Mouse (Mus musculus) midbrain, postnatal 0 days (tissue): ENCODE results near the gene Recql5. TPM values are rescaled to one million over a fixed set of nuclear protein-coding genes. Genes with fewer than 3 reads are reported as not detected.

Experiments used
- ATAC-seq: fragments of 200-750 bp; cut with Nextera tagmentation; 2 replicates; pipeline ENCODE4 v1.8.0; 2017; ENCODE audit warnings: moderate number of reproducible peaks, mild to moderate bottlenecking, moderate TSS enrichment, moderate library complexity; ENCODE audit not compliant: low FRiP score
- DNase-seq: peaks from one replicate; pipeline ENCODE4 v3.0.0-alpha.2; 2015; ENCODE audit warnings: low spot score
- H3K27ac ChIP-seq: fragments of 300-500 bp; sonication (generic); 2 replicates; pipeline ENCODE4 v1.5.1; 2014; ENCODE audit warnings: low read depth, mild to moderate bottlenecking, low read length, mixed read lengths
- H3K27me3 ChIP-seq: fragments of 300-500 bp; sonication (generic); 2 replicates; pipeline ENCODE4 v1.6.1; 2014; ENCODE audit warnings: low read length, control low read depth, mixed read lengths; ENCODE audit not compliant: insufficient read depth
- H3K36me3 ChIP-seq: fragments of 300-500 bp; sonication (generic); 2 replicates; pipeline ENCODE4 v1.6.1; 2014; ENCODE audit warnings: low read length, control low read depth, mixed read lengths; ENCODE audit not compliant: insufficient read depth
- H3K4me1 ChIP-seq: fragments of 300-500 bp; sonication (generic); 2 replicates; pipeline ENCODE4 v1.6.1; 2014; ENCODE audit warnings: mild to moderate bottlenecking, control low read depth, antibody characterized with exemption, low read length, mixed read lengths; ENCODE audit not compliant: insufficient read depth
- H3K4me2 ChIP-seq: fragments of 300-500 bp; sonication (generic); 2 replicates; pipeline ENCODE4 v1.6.1; 2014; ENCODE audit warnings: low read depth, mild to moderate bottlenecking, low read length, mixed read lengths; ENCODE audit not compliant: poor library complexity, severe bottlenecking
- H3K4me3 ChIP-seq: fragments of 300-500 bp; sonication (generic); 2 replicates; pipeline ENCODE4 v1.5.1; 2014; ENCODE audit warnings: low read depth, mild to moderate bottlenecking, low read length, moderate library complexity
- H3K9ac ChIP-seq: fragments of 300-500 bp; sonication (generic); replicated peaks from 2 replicates; pipeline ENCODE4 v1.6.1; 2014; ENCODE audit warnings: mild to moderate bottlenecking, low read length, moderate library complexity, mixed read lengths; ENCODE audit not compliant: poor library complexity, severe bottlenecking
- H3K9me3 ChIP-seq: fragments of 300-500 bp; sonication (generic); 2 replicates; pipeline ENCODE4 v1.6.1; 2016; ENCODE audit warnings: low read length, control low read depth
- CTCF ChIP-seq: IDR thresholded peaks from 2 replicates; pipeline ENCODE4 v1.5.1; 2016; ENCODE audit warnings: antibody characterized with exemption, mild to moderate bottlenecking
- WGBS: fragments of 180-500 bp; shearing (Covaris S2); extraction: QIAGEN DNeasy Blood & Tissue Kit; methylation state at CpG from one replicate; pipeline ENCODE4 v1.1.7; 2014; 5-methylcytosine and 5-hydroxymethylcytosine counted together
- polyA plus RNA-seq: library from polyadenylated mRNA; unstranded; fragments of >200 nt; fragmentation: Nextera tagmentation; extraction: Ambion mirVana; gene quantifications from 2 replicates; pipeline ENCODE4 v1.2.1, GENCODE M21; 2015
- total RNA-seq: library from RNA; depleted of rRNA; stranded (reverse); fragments of >200 nt; gene quantifications from 2 replicates; pipeline ENCODE4 v1.2.3, GENCODE M21; 2014

Recql5 gene
- total and polyA plus RNA-seq, 2 experiments from 2014 or later: 8.0 to 20.4 TPM

- Histone ChIP-seq H3K4me3 (no peak overlapping the region), H3K27ac (no peak overlapping the region), H3K4me1 (no peaks in the 10 kb centered on the region), H3K9ac (no peak overlapping the region), H3K36me3 (no peaks in the 10 kb centered on the region), H3K27me3 (no peaks in the 10 kb centered on the region), H3K9me3 (no peaks in the 10 kb centered on the region), H3K4me2 (no peak overlapping the region)
- no peak for TF ChIP-seq CTCF
- DNase-seq (no peak), ATAC-seq (no peak)
- WGBS: 78% methylated on average over 11 of the region's 11 CpGs
Measured at GRCm38 (mm10) chr11:115885281-115885680, 48.0 kb downstream of the Recql5 start.

GRCm38 (mm10) chr11:115884361-115884760 lies 48.9 kb downstream of the Recql5 start:
- H3K4me2 ChIP-seq: no peak overlapping the region
- no peak overlapping the region for H3K4me3 ChIP-seq
- ATAC-seq: no peak
- H3K4me1 ChIP-seq: no peaks in the 10 kb centered on the region
- 93% methylated on average over 3 of the region's 3 CpGs for WGBS
- no peak for TF ChIP-seq CTCF
- H3K9me3 ChIP-seq: no peaks in the 10 kb centered on the region
- no peak for DNase-seq
- H3K27me3 ChIP-seq: no peaks in the 10 kb centered on the region
- no peak overlapping the region for H3K9ac ChIP-seq
- H3K27ac ChIP-seq: no peak overlapping the region
- H3K36me3 ChIP-seq: no peaks in the 10 kb centered on the region

GRCm38 (mm10) chr11:115883251-115883650 lies 50.0 kb downstream of the Recql5 start:
- TF ChIP-seq CTCF: no peak
- Histone ChIP-seq H3K27me3 (no peaks in the 10 kb centered on the region), H3K9ac (no peak overlapping the region), H3K9me3 (no peaks in the 10 kb centered on the region), H3K36me3 (no peaks in the 10 kb centered on the region), H3K27ac (no peak overlapping the region), H3K4me2 (no peak overlapping the region), H3K4me1 (no peaks in the 10 kb centered on the region), H3K4me3 (no peak overlapping the region)
- ATAC-seq: no peak
- DNase-seq: no peak
- 38% methylated on average over 15 of the region's 17 CpGs for WGBS

GRCm38 (mm10) chr11:115881002-115881401 lies 52.3 kb downstream of the Recql5 start:
- H3K27me3 ChIP-seq: no peaks in the 10 kb centered on the region
- H3K9ac ChIP-seq: no peak overlapping the region
- no peak overlapping the region for H3K27ac ChIP-seq
- no peak for ATAC-seq
- peak; percentile 56 for TF ChIP-seq CTCF
- H3K4me3 ChIP-seq: no peak overlapping the region
- no peak for DNase-seq
- no peak overlapping the region for H3K4me2 ChIP-seq
- H3K4me1 ChIP-seq: no peaks in the 10 kb centered on the region
- H3K9me3 ChIP-seq: no peaks in the 10 kb centered on the region
- no peaks in the 10 kb centered on the region for H3K36me3 ChIP-seq
- 20% methylated on average over 5 of the region's 5 CpGs for WGBS

GRCm38 (mm10) chr11:115878071-115878470 lies 55.2 kb downstream of the Recql5 start:
- Histone ChIP-seq H3K4me2 (no peak overlapping the region), H3K9ac (no peak overlapping the region), H3K27me3 (no peaks in the 10 kb centered on the region), H3K4me3 (no peak overlapping the region), H3K36me3 (no peaks in the 10 kb centered on the region), H3K4me1 (no peaks in the 10 kb centered on the region), H3K9me3 (no peaks in the 10 kb centered on the region), H3K27ac (no peak overlapping the region)
- DNase-seq: no peak
- no peak for TF ChIP-seq CTCF
- ATAC-seq: no peak
- WGBS: 78% methylated on average over 8 of the region's 8 CpGs

- 77% methylated on average over 6 of the region's 6 CpGs for WGBS
- Histone ChIP-seq H3K9ac (no peak overlapping the region), H3K9me3 (no peaks in the 10 kb centered on the region), H3K27me3 (no peaks in the 10 kb centered on the region), H3K4me2 (no peak overlapping the region), H3K4me1 (no peaks in the 10 kb centered on the region), H3K36me3 (no peaks in the 10 kb centered on the region), H3K4me3 (no peak overlapping the region), H3K27ac (no peak overlapping the region)
- no peak for TF ChIP-seq CTCF
- ATAC-seq (no peak), DNase-seq (no peak)
Measured at GRCm38 (mm10) chr11:115877174-115877755, 56.0 kb downstream of the Recql5 start.
